Mouse (Mus musculus): ENCODE results near the gene Fmnl2. TPM values are rescaled to one million over a fixed set of nuclear protein-coding genes. Genes with fewer than 3 reads are reported as not detected.

The Fmnl2 gene
- polyA plus RNA-seq, 1 experiment from 2014 or later: 21.3 TPM

DNA sequence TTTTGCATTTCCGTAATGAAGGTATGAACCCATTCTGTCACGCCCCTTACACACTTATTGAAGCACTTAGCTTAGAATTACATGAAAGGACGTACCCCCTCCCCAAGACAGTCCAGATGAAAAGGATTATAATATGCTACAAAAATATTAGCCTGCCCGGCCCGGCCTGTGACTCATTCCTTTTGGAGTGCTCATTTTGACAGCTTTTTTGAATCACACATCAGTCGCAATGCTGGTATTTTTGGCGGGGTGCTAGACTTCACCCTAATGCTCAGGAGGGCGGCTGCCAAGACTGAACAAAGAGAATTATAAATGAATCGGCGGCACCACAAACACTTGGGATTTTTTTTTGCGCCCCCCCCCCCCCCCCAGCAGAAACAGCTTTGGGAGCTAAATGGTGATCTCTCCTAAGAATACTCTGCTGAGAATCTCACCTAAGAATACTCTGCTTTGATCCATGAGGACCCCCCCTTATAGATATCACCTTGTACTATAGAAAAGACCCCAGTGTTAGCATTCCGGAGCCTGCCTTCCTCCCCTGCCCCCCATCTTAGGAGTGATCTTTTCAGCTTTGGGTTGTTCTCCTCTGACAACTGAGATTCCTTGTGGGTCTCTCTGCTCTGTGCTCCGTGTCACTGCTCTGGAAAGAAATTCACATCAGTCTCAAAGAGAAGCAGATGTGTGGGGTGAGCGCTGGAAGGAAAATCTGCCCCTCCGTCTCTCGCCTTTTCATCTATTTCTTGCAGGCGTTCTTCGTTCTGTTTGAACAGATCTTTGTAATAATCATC lies 15.8 kb downstream of the Fmnl2 start:
- Histone ChIP-seq H3K4me1 (ENCODE audit: control insufficient read depth, insufficient read depth, low read length) (peaks cover 17% of the 10 kb centered on the region), H3K4me3 (ENCODE audit: low read depth, low read length) (no peak overlapping the region), H3K27me3 (replicated peaks; ENCODE audit: control insufficient read depth, insufficient read depth, low read length) (no peaks in the 10 kb centered on the region), H3K9ac (ENCODE audit: low read length) (no peak overlapping the region; the same call in 1 of the 2 replicates), H3K9me3 (replicated peaks; ENCODE audit: control insufficient read depth, low read length) (no peaks in the 10 kb centered on the region), H3K27ac (ENCODE audit: low read depth, low read length) (peak overlapping the region; percentile 78), H3K4me2 (ENCODE audit: low read length) (no peak overlapping the region; the same call in 1 of the 2 replicates), H3K36me3 (ENCODE audit: control insufficient read depth, insufficient read depth, low read length) (no peaks in the 10 kb centered on the region)
- peak; percentile 87 for ATAC-seq
- peak; percentile 84 for DNase-seq (ENCODE audit: low spot score)
- WGBS: 41% methylated on average over 18 of the region's 18 CpGs

DNA sequence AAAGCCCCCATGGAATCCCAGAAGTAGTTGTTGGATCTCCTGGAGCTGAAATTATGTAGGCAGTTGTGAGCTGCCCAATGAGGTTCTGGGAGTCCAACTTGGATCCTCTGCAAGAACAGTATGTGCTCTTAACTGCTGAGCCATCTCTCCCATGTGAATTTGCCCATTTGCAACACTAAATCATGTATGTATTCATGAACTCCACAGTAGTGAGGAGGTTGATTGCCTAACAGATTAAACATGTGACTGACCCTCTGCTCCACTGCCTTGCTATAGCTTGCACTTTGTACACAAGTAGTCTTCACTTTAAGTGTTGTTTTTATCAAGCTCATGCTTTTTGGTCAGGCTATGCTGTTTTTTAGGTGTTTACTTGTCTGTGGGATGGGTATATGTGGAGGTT lies 17.1 kb downstream of the Fmnl2 start:
- no peak overlapping the region for H3K4me3 ChIP-seq (ENCODE audit: low read depth, low read length)
- H3K27ac ChIP-seq (ENCODE audit: low read depth, low read length): no peak overlapping the region
- H3K27me3 ChIP-seq (replicated peaks; ENCODE audit: control insufficient read depth, insufficient read depth, low read length): no peaks in the 10 kb centered on the region
- ATAC-seq: no peak
- peaks cover 20% of the 10 kb centered on the region for H3K4me1 ChIP-seq (ENCODE audit: control insufficient read depth, insufficient read depth, low read length)
- H3K9me3 ChIP-seq (replicated peaks; ENCODE audit: control insufficient read depth, low read length): no peaks in the 10 kb centered on the region
- H3K36me3 ChIP-seq (ENCODE audit: control insufficient read depth, insufficient read depth, low read length): no peaks in the 10 kb centered on the region
- DNase-seq (ENCODE audit: low spot score): no peak
- H3K4me2 ChIP-seq (ENCODE audit: low read length): no peak overlapping the region
- H3K9ac ChIP-seq (ENCODE audit: low read length): no peak overlapping the region

DNA sequence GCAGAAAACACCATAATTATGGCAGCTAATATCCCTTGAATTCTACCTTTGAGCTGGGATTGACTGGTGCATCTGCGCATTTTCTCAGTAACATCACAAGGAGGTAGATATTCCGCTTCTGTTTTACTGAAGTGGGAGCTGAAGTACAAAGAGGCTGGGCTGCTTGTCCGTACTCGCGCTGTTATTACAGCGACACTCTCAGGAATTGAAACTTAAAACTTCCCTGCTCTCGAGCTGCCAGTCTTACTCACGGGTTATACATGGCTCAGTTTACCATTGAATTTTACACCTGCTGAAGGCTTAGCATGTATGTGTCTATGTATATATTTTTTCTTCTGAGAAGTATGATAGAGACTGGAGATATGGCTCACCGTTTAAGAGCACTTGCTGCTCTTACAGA lies 18.1 kb downstream of the Fmnl2 start:
- peaks cover 20% of the 10 kb centered on the region for H3K4me1 ChIP-seq (ENCODE audit: control insufficient read depth, insufficient read depth, low read length)
- ATAC-seq: no peak
- WGBS: 86% methylated on average over 9 of the region's 9 CpGs

DNA sequence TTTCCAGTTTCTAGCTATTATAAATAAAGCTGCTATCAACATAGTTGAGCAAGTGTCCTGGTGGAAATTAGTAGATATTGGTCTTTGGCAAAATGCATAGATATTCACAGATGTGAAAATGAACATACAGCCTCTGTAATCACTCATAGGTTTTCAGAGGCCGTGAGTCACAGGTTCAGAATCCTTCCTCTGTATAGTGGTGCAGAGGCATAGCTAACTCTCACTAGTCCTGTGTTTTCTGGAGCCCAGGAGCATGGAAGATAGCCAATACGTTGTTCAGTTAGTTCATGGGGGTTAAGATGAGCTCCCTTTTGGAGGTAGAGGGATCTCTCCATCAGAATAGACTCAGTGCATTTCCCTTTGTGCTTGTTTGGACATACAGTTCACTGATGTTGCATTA lies 25.7 kb downstream of the Fmnl2 start:
- Histone ChIP-seq H3K9ac (ENCODE audit: low read length) (no peak overlapping the region), H3K9me3 (replicated peaks; ENCODE audit: control insufficient read depth, low read length) (no peaks in the 10 kb centered on the region), H3K27me3 (replicated peaks; ENCODE audit: control insufficient read depth, insufficient read depth, low read length) (no peaks in the 10 kb centered on the region), H3K4me1 (ENCODE audit: control insufficient read depth, insufficient read depth, low read length) (0 out of 2 replicates have a peak, but pooled peaks cover 3% of the 10 kb centered on the region), H3K27ac (ENCODE audit: low read depth, low read length) (no peak overlapping the region), H3K4me3 (ENCODE audit: low read depth, low read length) (no peak overlapping the region), H3K4me2 (ENCODE audit: low read length) (no peak overlapping the region), H3K36me3 (ENCODE audit: control insufficient read depth, insufficient read depth, low read length) (no peaks in the 10 kb centered on the region)
- no peak for ATAC-seq
- no peak for DNase-seq (ENCODE audit: low spot score)
- WGBS: 90% methylated on average over 2 of the region's 2 CpGs

More for the DNA sequence above, 18.1 kb downstream of the Fmnl2 start:
- DNase-seq (ENCODE audit: low spot score): no peak
- Histone ChIP-seq H3K4me2 (ENCODE audit: low read length) (no peak overlapping the region), H3K36me3 (ENCODE audit: control insufficient read depth, insufficient read depth, low read length) (no peaks in the 10 kb centered on the region), H3K4me3 (ENCODE audit: low read depth, low read length) (no peak overlapping the region), H3K27me3 (replicated peaks; ENCODE audit: control insufficient read depth, insufficient read depth, low read length) (no peaks in the 10 kb centered on the region), H3K9ac (ENCODE audit: low read length) (no peak overlapping the region), H3K9me3 (replicated peaks; ENCODE audit: control insufficient read depth, low read length) (no peaks in the 10 kb centered on the region), H3K27ac (ENCODE audit: low read depth, low read length) (no peak overlapping the region)

DNA sequence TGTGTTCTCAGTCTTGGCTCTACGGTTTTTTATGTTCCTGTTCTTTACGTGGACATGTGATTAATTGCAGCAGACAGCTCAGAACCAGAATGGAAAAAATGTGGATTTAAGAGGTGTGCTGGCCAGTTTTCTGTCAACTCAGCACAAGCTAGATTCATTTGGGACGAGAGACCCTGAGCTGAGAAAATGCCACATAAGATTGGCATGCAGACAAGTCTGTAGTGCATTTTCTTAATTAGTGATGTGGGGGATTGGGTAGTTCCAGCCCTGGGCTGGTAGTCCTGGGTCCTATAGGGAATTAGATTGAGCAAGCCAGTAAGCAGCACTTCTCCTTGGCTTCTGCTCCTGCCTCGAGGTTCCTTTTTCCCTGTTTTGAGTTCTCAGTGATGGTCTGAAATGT lies 26.4 kb downstream of the Fmnl2 start:
- Histone ChIP-seq H3K4me2 (ENCODE audit: low read length) (no peak overlapping the region), H3K27ac (ENCODE audit: low read depth, low read length) (no peak overlapping the region), H3K4me1 (ENCODE audit: control insufficient read depth, insufficient read depth, low read length) (0 out of 2 replicates have a peak, but pooled peaks cover 3% of the 10 kb centered on the region), H3K36me3 (ENCODE audit: control insufficient read depth, insufficient read depth, low read length) (no peaks in the 10 kb centered on the region), H3K9ac (ENCODE audit: low read length) (no peak overlapping the region), H3K4me3 (ENCODE audit: low read depth, low read length) (no peak overlapping the region), H3K9me3 (replicated peaks; ENCODE audit: control insufficient read depth, low read length) (no peaks in the 10 kb centered on the region), H3K27me3 (replicated peaks; ENCODE audit: control insufficient read depth, insufficient read depth, low read length) (no peaks in the 10 kb centered on the region)
- DNase-seq (ENCODE audit: low spot score): peak; percentile 51
- ATAC-seq: no peak
- 64% methylated on average over 4 of the region's 4 CpGs for WGBS

DNA sequence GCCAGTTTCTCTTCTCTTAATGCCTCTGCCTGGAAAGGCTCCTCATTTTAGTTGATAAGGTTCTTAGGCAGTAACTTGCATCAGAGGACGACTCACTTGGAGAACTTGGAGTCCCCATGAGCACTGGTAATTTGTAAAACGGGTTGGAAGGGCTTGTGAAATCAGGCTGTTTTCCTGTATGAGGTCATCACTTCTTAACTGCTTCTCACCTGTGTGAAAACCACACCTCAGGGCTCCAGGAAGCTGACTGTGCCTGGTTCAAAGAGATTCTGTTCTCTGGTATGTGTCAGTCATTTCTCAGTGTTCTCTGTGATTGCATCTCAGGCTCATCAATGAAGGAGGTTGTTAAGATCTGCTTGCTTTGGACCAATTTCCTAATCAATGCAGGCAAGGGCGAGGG lies 27.4 kb downstream of the Fmnl2 start:
- 88% methylated on average over 3 of the region's 3 CpGs for WGBS
- H3K27me3 ChIP-seq (replicated peaks; ENCODE audit: control insufficient read depth, insufficient read depth, low read length): no peaks in the 10 kb centered on the region
- H3K9ac ChIP-seq (ENCODE audit: low read length): no peak overlapping the region
- H3K36me3 ChIP-seq (ENCODE audit: control insufficient read depth, insufficient read depth, low read length): no peaks in the 10 kb centered on the region
- H3K4me2 ChIP-seq (ENCODE audit: low read length): no peak overlapping the region
- ATAC-seq (no peak), DNase-seq (ENCODE audit: low spot score) (no peak)
- H3K4me1 ChIP-seq (ENCODE audit: control insufficient read depth, insufficient read depth, low read length): no peaks in the 10 kb centered on the region
- H3K27ac ChIP-seq (ENCODE audit: low read depth, low read length): no peak overlapping the region
- no peak overlapping the region for H3K4me3 ChIP-seq (ENCODE audit: low read depth, low read length)
- H3K9me3 ChIP-seq (replicated peaks; ENCODE audit: control insufficient read depth, low read length): no peaks in the 10 kb centered on the region

DNA sequence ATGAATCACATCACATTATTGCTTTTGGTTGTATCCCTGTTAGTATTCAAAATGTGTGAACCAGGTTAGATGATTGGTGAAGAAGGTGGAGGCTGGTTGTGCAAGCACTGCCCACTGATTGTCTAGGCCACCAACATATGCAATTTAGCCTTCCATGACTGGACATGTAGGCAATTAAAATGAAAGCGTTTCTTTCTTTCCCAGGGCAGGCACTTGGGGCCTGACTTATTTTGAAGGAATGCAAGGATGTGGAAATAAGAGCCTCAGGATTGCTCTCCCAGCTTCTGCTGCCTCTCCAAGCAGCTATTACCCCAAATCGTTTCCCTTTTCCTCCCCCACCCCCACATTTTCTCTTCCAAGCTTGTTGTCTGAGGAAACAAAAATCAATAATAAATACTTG lies 29.6 kb downstream of the Fmnl2 start:
- ATAC-seq (no peak), DNase-seq (ENCODE audit: low spot score) (no peak)
- 52% methylated on average over 2 of the region's 2 CpGs for WGBS
- Histone ChIP-seq H3K4me1 (ENCODE audit: control insufficient read depth, insufficient read depth, low read length) (no peaks in the 10 kb centered on the region), H3K36me3 (ENCODE audit: control insufficient read depth, insufficient read depth, low read length) (no peaks in the 10 kb centered on the region), H3K9ac (ENCODE audit: low read length) (no peak overlapping the region), H3K4me3 (ENCODE audit: low read depth, low read length) (no peak overlapping the region), H3K27me3 (replicated peaks; ENCODE audit: control insufficient read depth, insufficient read depth, low read length) (no peaks in the 10 kb centered on the region), H3K27ac (ENCODE audit: low read depth, low read length) (no peak overlapping the region), H3K9me3 (replicated peaks; ENCODE audit: control insufficient read depth, low read length) (no peaks in the 10 kb centered on the region), H3K4me2 (ENCODE audit: low read length) (no peak overlapping the region)

DNA sequence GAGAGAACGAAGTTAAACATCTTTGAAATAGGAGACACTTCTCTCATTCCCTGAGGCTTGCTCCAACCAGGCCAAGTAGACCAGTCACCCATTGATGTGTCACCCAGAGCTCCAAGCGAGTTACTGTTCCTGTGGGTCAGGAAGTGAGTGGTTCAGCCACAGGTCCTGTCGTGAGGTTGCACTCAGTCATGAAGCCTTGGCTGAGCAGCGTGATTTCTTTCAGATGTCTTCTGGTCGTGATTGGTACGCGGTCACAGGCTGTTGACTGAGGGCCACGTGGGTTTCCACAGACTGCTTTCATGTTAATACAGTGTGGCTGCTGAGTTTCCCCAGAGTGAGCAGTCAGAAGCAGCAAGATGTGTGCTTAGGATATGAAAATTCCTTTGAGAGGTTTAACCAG lies 33.5 kb downstream of the Fmnl2 start:
- Histone ChIP-seq H3K27ac (ENCODE audit: low read depth, low read length) (no peak overlapping the region), H3K9ac (ENCODE audit: low read length) (no peak overlapping the region), H3K4me2 (ENCODE audit: low read length) (no peak overlapping the region), H3K4me3 (ENCODE audit: low read depth, low read length) (no peak overlapping the region), H3K27me3 (replicated peaks; ENCODE audit: control insufficient read depth, insufficient read depth, low read length) (no peaks in the 10 kb centered on the region), H3K9me3 (replicated peaks; ENCODE audit: control insufficient read depth, low read length) (no peaks in the 10 kb centered on the region), H3K36me3 (ENCODE audit: control insufficient read depth, insufficient read depth, low read length) (no peaks in the 10 kb centered on the region), H3K4me1 (ENCODE audit: control insufficient read depth, insufficient read depth, low read length) (peaks cover 5% of the 10 kb centered on the region; the same call in 1 of the 2 replicates)
- no peak for DNase-seq (ENCODE audit: low spot score)
- no peak for ATAC-seq
- WGBS: 86% methylated on average over 8 of the region's 8 CpGs

DNA sequence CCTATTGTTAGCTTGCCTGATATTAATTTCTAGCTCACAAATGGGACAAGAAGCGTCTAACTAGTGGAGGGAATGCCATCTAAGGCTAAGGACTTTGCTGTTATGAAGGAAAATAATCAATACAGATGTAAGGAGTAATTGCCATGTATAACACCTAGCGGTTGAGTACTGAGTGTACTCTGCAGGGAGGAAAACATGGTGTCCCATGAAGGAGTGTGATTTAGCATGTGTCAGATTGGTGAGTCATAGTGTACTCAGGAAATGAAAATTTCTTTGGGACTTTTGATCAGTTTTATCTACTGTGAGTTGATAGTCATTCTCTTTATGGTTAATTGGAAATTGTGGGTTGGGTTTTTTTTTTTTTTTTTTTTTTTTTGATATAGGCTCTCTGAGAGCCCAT lies 34.1 kb downstream of the Fmnl2 start:
- DNase-seq (ENCODE audit: low spot score) (no peak), ATAC-seq (no peak)
- Histone ChIP-seq H3K36me3 (ENCODE audit: control insufficient read depth, insufficient read depth, low read length) (no peaks in the 10 kb centered on the region), H3K4me1 (ENCODE audit: control insufficient read depth, insufficient read depth, low read length) (peaks cover 5% of the 10 kb centered on the region; the same call in 1 of the 2 replicates), H3K9ac (ENCODE audit: low read length) (no peak overlapping the region), H3K4me3 (ENCODE audit: low read depth, low read length) (no peak overlapping the region), H3K4me2 (ENCODE audit: low read length) (no peak overlapping the region), H3K27ac (ENCODE audit: low read depth, low read length) (no peak overlapping the region), H3K27me3 (replicated peaks; ENCODE audit: control insufficient read depth, insufficient read depth, low read length) (no peaks in the 10 kb centered on the region), H3K9me3 (replicated peaks; ENCODE audit: control insufficient read depth, low read length) (no peaks in the 10 kb centered on the region)
- 97% methylated on average over 2 of the region's 2 CpGs for WGBS
